Mouse (Mus musculus): ENCODE results near the gene Mrpl32. TPM values are rescaled to one million over a fixed set of nuclear protein-coding genes. Genes with fewer than 3 reads are reported as not detected.

The Mrpl32 gene
- 121 and 124 TPM in 2 replicates for polyA plus RNA-seq (2015; fragmentation: Nextera tagmentation; extraction: Ambion mirVana)

DNA sequence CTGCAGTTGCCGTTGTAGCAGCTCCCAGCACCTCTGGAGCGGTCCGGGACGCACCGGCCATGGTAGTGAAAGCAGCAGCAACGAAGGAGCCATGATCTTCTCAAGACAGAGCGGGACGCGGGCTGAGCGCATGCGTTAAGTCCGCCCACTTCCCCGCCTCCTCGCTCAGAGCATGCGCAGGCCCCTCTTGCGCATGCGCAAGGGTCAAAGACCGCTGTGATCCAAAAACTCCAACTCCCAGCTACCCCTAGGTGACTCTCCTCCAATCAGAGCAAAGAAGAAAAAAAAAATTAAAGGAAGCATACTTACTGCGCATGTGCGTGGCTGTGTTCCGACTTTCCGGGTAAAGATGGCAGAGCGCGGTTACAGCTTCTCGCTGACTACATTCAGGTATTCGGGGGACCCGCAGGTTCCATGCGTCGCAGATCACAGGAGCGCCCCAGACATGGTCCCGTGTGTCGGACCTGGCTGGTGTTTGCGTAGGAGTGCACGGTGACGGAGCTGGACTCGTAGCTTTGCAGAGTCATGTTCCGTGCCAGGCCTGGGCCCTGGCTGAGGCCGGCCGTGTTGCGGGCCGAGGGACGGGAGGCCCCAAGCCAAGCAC lies at the start of gene Mrpl32, which contains the start of gene Psma2:
TSS of gene Mrpl32 (minus strand) at position 240 of the 604 bp plus-strand sequence.
TSS of gene Psma2 (plus strand) at position 315 of the 604 bp plus-strand sequence.
- H3K36me3 ChIP-seq: peaks cover 28% of the 10 kb centered on the region
- H3K9ac ChIP-seq: peak within 1 kb of the TSS; percentile 94
- under 1% methylated on average over 42 of the region's 42 CpGs for WGBS
- peak within 1 kb of the TSS; percentile 97 for H3K4me3 ChIP-seq
- no peaks in the 10 kb centered on the region for H3K9me3 ChIP-seq
- ATAC-seq (ENCODE audit: insufficient number of reproducible peaks, insufficient read depth, low FRiP score, low TSS enrichment, low read depth): peak; percentile 98
- H3K4me1 ChIP-seq: peaks cover 13% of the 10 kb centered on the region
- H3K4me2 ChIP-seq: peak within 1 kb of the TSS; percentile 66
- H3K27ac ChIP-seq: peak within 1 kb of the TSS; percentile 52
- H3K27me3 ChIP-seq: no peaks in the 10 kb centered on the region

DNA sequence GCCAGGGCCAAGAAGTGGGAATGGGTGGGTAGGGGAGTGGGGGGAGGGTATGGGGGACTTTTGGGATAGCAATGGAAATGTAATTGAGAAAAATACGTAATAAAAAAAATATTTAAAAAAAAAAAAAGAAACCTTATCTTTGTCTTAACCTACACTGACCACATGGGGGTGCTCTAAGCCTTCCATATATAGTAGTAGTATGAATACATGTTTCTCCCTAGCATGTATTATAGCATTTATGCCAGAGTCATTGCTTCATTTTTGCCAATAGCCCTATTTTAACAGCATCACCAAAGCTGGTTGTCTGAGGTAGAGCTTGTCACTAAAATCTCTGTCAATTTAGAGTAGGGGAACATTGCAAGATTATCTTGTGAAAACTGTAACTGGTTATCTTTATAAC lies 36.3 kb upstream of the Mrpl32 start:
- no peaks in the 10 kb centered on the region for H3K9me3 ChIP-seq
- H3K9ac ChIP-seq: no peak overlapping the region
- no peaks in the 10 kb centered on the region for H3K27me3 ChIP-seq
- 30% methylated on average over 1 of the region's 1 CpGs for WGBS
- no peak overlapping the region for H3K4me2 ChIP-seq
- no peak overlapping the region for H3K27ac ChIP-seq
- ATAC-seq (ENCODE audit: insufficient number of reproducible peaks, insufficient read depth, low FRiP score, low TSS enrichment, low read depth): no peak
- H3K36me3 ChIP-seq: no peaks in the 10 kb centered on the region
- H3K4me3 ChIP-seq: no peak overlapping the region
- no peaks in the 10 kb centered on the region for H3K4me1 ChIP-seq

DNA sequence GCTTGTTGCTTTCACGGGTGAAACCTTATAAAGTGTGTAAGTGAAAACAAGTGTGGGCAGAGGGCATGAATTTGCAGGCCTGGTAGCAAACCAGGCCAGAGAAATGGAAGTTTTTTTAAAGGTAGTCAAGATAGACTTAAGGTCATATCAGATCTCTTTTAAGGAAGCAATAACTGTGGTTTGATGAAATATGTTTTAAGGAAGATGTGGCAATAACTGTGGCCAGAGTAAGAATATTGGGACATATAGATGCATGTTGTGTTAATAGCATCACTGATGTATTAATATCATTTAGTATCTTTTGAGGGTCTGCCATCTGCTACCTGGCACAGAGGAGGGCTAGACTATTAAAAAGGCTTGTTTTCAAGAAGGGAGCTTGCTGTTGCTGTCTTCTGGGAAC lies 27.0 kb upstream of the Mrpl32 start:
- 33% methylated on average over 1 of the region's 1 CpGs for WGBS
- ATAC-seq (ENCODE audit: insufficient number of reproducible peaks, insufficient read depth, low FRiP score, low TSS enrichment, low read depth): no peak

DNA sequence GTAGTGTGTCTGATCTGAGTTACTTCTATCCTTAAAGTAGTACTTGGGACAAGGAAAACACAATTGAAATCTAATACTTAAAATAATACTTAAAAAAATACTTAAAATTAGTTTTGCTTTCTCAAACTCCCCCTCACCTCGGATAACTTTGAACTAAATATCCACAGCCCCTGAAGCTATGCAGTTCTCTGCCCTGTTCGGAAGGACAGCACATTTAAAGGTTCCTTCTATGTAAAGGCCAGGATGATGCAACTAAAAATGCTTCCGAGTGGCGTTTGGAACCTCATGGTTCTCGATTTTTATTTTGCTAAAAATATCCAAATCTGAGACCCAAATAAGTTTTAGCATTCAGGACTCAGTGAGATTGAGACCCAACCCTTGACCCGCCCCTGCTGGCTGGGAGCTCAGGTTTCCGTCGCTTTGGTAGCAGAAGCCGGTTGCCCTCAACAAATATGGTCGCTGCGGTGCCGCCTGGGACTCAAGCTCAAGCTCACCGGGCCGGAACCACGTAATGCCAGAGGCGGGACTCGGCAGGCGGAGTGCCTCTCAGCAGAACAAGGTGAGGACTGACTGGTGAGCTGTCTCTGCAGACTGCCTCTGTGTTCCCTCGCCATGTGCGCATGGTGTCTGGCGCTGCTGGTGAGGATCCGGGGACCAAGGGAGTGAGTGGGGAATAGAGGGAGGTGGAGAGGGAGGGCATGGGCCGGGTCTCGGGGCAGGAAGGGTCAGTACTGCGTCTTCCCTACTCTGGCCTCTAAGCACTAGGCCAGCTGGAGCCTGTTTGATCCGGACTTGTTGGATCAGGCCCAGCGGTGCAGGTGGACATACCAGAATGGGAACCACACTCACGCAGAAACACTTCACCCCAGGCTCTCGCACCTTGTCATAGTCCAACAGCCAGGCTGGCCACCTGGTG lies 17.0 kb upstream of the Mrpl32 start, which contains the start of gene AW209491:
TSS of gene AW209491 (plus strand) at position 429 of the 916 bp plus-strand sequence.
- Histone ChIP-seq H3K4me2 (peak within 1 kb of the TSS; percentile 80), H3K27me3 (no peaks in the 10 kb centered on the region), H3K36me3 (peaks cover 21% of the 10 kb centered on the region), H3K27ac (peak within 1 kb of the TSS; percentile 69), H3K9me3 (no peaks in the 10 kb centered on the region), H3K9ac (peak within 1 kb of the TSS; percentile 85), H3K4me3 (peak within 1 kb of the TSS; percentile 70), H3K4me1 (peaks cover 13% of the 10 kb centered on the region)
- WGBS: under 1% methylated on average over 29 of the region's 29 CpGs
- peak; percentile 92 for ATAC-seq (ENCODE audit: insufficient number of reproducible peaks, insufficient read depth, low FRiP score, low TSS enrichment, low read depth)

More for the DNA sequence above, 27.0 kb upstream of the Mrpl32 start:
- Histone ChIP-seq H3K9ac (no peak overlapping the region), H3K9me3 (no peaks in the 10 kb centered on the region), H3K27me3 (no peaks in the 10 kb centered on the region), H3K4me3 (no peak overlapping the region), H3K27ac (no peak overlapping the region), H3K4me2 (no peak overlapping the region), H3K36me3 (peaks cover 29% of the 10 kb centered on the region), H3K4me1 (no peaks in the 10 kb centered on the region)

DNA sequence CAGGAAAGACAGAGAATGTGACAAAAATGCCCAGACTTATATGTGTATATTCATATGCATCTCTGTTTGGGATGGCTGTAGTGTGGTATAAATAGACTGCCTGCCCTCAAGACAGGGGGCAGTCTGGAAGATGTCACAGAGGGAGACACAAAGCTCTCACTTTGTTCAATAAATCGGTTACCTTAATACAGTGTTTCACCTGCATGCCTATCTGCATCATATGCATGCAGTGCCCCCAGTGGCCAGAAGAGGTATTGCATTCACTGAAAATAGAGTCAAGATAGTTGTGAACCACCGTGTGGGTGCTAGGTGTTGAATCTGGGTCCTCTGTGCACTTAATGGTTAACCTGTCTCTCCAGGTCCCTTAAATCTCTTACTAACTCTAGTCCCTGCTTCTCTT lies 5.8 kb upstream of the Mrpl32 start:
- Histone ChIP-seq H3K4me1 (0 out of 2 replicates have a peak, but pooled peaks cover 8% of the 10 kb centered on the region), H3K4me3 (no peak overlapping the region), H3K4me2 (no peak overlapping the region), H3K27ac (no peak overlapping the region), H3K9ac (no peak overlapping the region), H3K9me3 (no peaks in the 10 kb centered on the region), H3K27me3 (no peaks in the 10 kb centered on the region), H3K36me3 (peaks cover 56% of the 10 kb centered on the region)
- ATAC-seq (ENCODE audit: insufficient number of reproducible peaks, insufficient read depth, low FRiP score, low TSS enrichment, low read depth): no peak
- WGBS: 58% methylated on average over 2 of the region's 2 CpGs

DNA sequence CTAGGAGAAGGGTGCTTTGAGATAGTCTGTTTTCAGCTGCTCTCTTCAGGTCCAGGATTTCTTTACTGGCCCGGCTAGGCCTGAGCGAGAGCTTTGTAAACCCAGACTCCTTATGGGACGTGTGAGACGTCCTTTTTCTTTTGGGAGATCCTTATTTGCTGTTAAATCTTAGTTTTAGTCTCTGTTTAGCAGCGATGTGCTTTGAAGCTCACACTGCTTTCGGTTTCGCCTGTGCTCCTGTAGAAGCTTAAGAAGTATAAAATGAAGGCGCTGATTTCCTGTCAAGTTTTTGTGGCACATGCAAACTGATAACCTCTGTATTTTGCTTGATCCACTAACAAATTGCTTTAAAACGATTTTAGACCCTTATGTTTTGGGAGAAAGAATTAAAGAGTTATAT lies 588 bp upstream of the Mrpl32 start:
- Histone ChIP-seq H3K9ac (peak overlapping the region; percentile 94), H3K9me3 (no peaks in the 10 kb centered on the region), H3K4me1 (peaks cover 13% of the 10 kb centered on the region), H3K27ac (peak overlapping the region; percentile 52; the same call in 1 of the 2 replicates), H3K4me2 (peak overlapping the region; percentile 59), H3K4me3 (peak overlapping the region; percentile 97), H3K36me3 (peaks cover 32% of the 10 kb centered on the region), H3K27me3 (no peaks in the 10 kb centered on the region)
- ATAC-seq (ENCODE audit: insufficient number of reproducible peaks, insufficient read depth, low FRiP score, low TSS enrichment, low read depth): no peak
- under 1% methylated on average over 9 of the region's 9 CpGs for WGBS

DNA sequence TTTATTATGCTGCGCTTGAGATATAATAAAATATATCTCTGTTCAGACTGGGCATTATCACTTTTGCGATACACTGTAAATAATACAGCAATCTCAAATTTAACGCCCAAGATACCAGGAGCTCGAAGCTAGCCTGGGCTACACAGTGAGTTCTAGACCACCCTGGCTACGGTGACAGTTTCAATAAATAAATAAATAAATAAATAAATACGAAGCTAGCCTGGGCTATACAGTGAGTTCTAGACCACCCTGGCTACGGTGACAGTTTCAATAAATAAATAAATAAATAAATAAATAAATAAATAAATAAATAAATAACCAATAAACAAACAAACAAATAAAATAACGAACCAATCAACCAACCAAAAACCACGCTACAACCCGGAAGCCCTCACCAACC lies 502 bp downstream of the Mrpl32 start:
- Histone ChIP-seq H3K36me3 (peaks cover 22% of the 10 kb centered on the region), H3K27me3 (no peaks in the 10 kb centered on the region), H3K4me1 (peaks cover 13% of the 10 kb centered on the region), H3K4me2 (peak overlapping the region; percentile 66), H3K9ac (peak overlapping the region; percentile 94), H3K9me3 (no peaks in the 10 kb centered on the region), H3K4me3 (peak overlapping the region; percentile 97), H3K27ac (no peak overlapping the region)
- WGBS: 7% methylated on average over 10 of the region's 10 CpGs
- ATAC-seq (ENCODE audit: insufficient number of reproducible peaks, insufficient read depth, low FRiP score, low TSS enrichment, low read depth): peak; percentile 46; the same call in 1 of the 2 replicates

DNA sequence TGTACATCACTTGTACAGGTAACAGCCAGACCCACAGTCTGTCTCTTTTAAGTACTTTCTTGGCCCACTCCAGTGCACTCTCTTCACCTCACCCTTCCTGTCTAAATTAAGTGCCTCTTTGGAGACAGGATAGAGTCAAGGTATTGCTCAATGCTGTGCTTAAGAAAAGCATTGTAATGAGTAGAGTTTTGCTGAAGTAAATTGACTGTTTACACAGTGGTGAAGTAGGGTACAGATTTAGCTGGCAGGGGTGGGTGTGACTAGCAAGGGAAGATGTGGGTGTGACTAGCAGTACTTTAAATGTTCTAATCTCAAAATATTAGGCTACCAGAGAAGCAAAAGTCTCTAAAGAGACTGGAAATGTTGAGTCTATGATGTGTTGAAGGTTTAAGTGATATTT lies 5.3 kb downstream of the Mrpl32 start:
- H3K4me3 ChIP-seq: no peak overlapping the region

DNA sequence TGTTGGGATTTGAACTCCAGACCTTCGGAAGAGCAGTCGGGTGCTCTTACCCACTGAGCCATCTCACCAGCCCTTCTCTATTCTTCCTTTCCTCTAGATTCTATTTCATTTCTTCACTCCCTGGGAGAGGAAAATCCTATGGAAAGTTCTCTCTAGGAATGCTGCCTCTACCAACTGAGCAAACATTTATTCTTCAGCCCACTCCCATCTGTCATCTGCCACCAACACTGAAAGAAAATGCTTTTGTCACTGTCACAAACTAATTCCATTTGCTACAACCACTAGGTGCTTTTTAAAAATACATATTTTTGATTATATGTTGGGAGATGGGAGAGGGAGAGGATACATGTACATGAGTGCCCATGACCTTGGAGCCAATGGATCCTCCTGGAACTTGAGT lies 10.2 kb downstream of the Mrpl32 start:
- Histone ChIP-seq H3K27me3 (no peaks in the 10 kb centered on the region), H3K27ac (no peak overlapping the region), H3K4me3 (no peak overlapping the region), H3K9ac (no peak overlapping the region), H3K9me3 (no peaks in the 10 kb centered on the region), H3K36me3 (no peaks in the 10 kb centered on the region), H3K4me1 (no peaks in the 10 kb centered on the region), H3K4me2 (no peak overlapping the region)
- no peak for ATAC-seq (ENCODE audit: insufficient number of reproducible peaks, insufficient read depth, low FRiP score, low TSS enrichment, low read depth)
- 91% methylated on average over 2 of the region's 2 CpGs for WGBS

More for the DNA sequence above, 5.3 kb downstream of the Mrpl32 start:
- no peaks in the 10 kb centered on the region for H3K9me3 ChIP-seq
- H3K27me3 ChIP-seq: no peaks in the 10 kb centered on the region
- no peak overlapping the region for H3K27ac ChIP-seq
- H3K9ac ChIP-seq: no peak overlapping the region
- H3K4me1 ChIP-seq: peaks cover 5% of the 10 kb centered on the region
- peaks cover 14% of the 10 kb centered on the region for H3K36me3 ChIP-seq
- H3K4me2 ChIP-seq: no peak overlapping the region
- no peak for ATAC-seq (ENCODE audit: insufficient number of reproducible peaks, insufficient read depth, low FRiP score, low TSS enrichment, low read depth)

DNA sequence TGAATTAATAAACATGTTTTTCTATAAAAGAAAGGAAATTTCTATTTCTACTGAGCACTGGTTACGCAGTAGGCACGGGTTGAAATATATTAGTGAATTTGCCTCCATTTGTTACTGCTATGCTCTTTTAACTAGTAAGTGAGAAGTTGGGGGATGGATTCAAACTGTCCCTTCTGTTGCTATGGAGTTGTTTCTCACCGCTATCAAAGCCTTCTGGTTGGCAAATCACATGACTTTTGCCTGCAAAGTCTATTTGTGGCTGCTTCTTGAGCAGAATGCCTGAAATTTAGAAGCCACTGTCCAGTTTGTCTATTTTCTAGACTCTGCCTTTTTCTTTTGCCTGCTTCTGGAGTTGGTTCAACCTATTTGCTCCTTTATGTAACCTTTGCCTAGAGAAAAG lies 32.6 kb downstream of the Mrpl32 start:
- no peaks in the 10 kb centered on the region for H3K4me1 ChIP-seq
- no peak overlapping the region for H3K4me3 ChIP-seq
- 77% methylated on average over 3 of the region's 3 CpGs for WGBS

DNA sequence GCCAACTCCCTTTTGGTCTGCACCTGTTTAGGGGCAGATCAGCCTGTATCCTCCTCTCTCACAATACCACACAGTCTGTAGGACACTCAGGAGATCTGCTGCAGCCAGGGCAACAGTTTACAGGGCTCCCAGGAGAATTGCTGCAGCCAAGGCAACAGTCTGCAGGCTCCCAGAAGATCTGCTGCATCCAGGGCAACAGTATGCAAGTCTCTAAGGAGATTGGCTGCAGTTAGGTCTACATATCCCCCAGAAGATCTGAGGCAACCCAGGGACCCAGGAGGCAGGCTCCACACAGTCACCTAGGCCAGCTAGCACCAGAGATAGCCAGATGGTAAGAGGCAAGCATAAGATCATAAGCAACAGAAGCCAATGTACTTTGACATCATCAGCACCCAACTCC lies 38.8 kb downstream of the Mrpl32 start:
- Histone ChIP-seq H3K4me3 (no peak overlapping the region), H3K9ac (no peak overlapping the region), H3K4me2 (no peak overlapping the region), H3K4me1 (no peaks in the 10 kb centered on the region), H3K27ac (no peak overlapping the region), H3K36me3 (no peaks in the 10 kb centered on the region), H3K9me3 (no peaks in the 10 kb centered on the region), H3K27me3 (no peaks in the 10 kb centered on the region)
- no peak for ATAC-seq (ENCODE audit: insufficient number of reproducible peaks, insufficient read depth, low FRiP score, low TSS enrichment, low read depth)

More for the DNA sequence above, 32.6 kb downstream of the Mrpl32 start:
- no peaks in the 10 kb centered on the region for H3K27me3 ChIP-seq
- no peak for ATAC-seq (ENCODE audit: insufficient number of reproducible peaks, insufficient read depth, low FRiP score, low TSS enrichment, low read depth)
- no peak overlapping the region for H3K27ac ChIP-seq
- H3K9me3 ChIP-seq: no peaks in the 10 kb centered on the region
- no peak overlapping the region for H3K9ac ChIP-seq
- H3K4me2 ChIP-seq: no peak overlapping the region
- H3K36me3 ChIP-seq: no peaks in the 10 kb centered on the region
